Mouse (Mus musculus) adrenal gland, postnatal 4 days (tissue): ENCODE data around the gene Ahdc1. TPM values are rescaled to one million over a fixed set of nuclear protein-coding genes. Genes with fewer than 3 reads are reported as not detected.

Source experiments
- DNase-seq, 2 experiments: peaks; one replicate each; pipeline ENCODE4 v3.0.0; 2021 to 2022; ENCODE audit warnings: low spot score in 2 of 2, mixed read lengths in 2 of 2
- total RNA-seq, 2 experiments: library from RNA; stranded (reverse); gene quantifications; 2 replicates each; pipeline ENCODE4 v1.2.3; 2021

Ahdc1 gene
- total RNA-seq, 2 experiments from 2014 or later, result 92.5 to 98.7 TPM

GRCm38 (mm10) chr4:133070821-133071372 lies 59.8 kb downstream of the Ahdc1 start:
- DNase-seq, result no peak

DNA sequence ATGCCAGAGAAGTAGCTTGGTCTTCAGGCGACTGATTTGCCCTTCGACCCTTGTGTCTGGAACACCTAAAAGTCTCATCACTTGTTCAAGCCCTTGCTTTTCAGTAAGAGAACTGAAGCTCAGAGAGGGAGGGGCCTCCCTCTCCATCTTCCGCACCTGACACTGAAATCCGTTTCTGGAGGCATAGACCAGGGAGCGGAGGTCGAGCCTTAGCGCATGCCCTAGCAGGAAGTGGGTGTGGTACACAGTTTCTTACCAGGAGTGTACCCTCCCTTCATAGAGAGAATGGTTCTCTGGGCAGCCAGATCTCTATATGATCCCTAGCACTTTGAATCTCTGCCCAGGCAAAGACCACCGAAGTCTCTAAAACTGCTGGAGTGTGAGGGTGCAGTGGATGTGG lies 62.1 kb downstream of the Ahdc1 start:
- no peak for DNase-seq

DNA sequence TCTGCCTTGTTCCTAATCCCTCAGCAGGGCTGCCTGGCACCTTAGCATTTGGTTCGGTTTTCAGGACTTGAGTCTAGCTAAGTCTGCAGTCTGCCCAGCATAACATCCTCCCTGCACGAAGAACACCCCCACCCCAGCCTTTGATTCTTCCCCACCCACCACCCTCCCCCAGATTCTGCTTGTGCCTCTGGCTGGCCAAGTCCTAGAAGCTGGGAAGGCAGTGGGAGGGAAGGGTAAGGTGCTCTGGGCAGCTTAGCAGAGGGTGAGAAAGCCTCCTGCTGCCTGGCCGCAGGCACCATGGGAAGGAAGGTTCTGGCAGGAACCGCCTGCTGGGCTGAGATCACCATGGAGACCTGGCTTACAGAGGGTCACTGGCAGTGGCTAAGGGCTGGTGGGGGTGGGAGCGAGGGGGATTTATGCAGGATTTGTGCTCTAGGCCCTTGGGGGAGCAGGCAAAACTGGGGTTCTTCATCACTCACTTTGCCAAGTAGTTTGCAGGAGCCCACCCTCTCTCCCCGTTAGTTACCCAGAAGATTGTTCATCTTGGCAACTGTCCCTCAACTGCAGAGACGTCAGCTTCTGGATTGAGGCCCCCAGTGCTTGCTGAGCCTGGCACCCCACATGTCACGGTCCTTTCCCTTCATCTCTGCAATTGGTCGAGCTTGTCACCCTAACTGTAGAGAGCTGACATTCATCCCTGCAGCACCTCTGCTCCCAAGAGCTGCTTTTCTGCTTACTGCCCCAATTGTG lies 63.2 kb downstream of the Ahdc1 start:
- DNase-seq, result no peak

DNA sequence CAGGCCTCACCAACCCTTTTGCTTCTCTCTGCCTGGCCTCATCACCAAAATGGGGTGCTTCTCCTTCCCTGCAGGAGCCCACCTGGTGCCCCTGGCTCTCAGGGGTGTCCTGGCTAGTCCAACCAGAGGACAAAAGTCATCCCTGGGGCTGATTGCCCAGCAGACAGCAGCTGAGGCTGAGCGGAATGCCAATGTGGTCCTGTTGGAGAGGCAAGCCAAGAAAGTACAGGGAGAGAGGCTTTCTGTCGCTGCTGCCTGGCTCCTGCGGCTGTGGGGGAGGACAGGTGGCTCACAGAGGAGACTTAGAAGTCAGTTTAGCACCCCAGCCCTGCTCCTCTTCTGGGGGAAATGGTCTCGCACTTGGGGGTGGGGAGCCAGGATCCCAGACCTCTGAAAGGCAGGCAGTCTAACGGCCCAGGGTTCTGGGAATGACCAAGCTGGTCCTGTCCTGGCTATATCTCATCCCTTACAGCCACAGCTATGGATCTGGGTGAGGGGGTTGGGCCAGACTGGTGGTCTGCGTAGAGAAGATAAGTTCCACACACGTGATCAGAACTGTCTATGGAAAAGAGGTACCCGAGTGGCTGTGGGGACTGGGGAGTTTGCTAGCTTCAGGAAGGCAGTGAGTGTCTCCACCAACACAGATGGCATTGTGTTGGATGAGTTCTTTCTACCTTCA lies 64.0 kb downstream of the Ahdc1 start:
- DNase-seq, result no peak

- no peak for DNase-seq
Measured at GRCm38 (mm10) chr4:133078947-133079346, 67.9 kb downstream of the Ahdc1 start.

DNA sequence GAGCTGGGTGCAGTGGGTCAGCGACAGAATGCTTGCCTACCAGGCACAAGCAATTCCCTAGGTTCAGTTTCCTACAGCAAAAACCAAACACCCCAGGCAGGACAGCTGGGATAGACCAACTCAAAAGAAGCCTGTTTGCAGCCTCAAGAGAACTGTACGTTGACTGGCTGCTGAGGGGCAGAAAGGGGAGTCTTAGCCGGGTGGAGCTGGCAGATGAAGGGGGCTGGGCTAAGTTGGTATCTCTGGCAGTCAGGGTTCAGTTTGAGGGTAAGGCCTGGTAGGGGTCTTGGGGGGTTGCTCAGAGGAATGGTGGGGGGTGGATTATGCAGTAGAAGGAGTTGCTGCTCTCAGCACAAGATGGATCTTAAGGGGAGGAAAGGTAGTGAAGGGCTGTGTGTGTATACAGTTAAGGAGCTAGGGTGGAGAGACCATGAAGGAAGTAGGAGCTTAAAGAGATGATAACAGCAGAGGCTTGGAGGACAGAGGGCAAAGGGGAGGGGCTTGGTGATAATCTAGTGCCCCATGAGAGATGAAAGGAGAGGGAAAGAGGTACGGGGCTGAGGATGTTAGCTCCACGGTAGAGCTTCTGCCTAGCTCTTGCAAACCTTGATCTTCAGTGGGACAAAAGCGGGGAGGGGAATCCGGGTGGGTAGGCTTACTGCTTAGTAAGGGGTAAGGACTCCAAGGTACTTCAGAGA lies 68.5 kb downstream of the Ahdc1 start:
- DNase-seq, result no peak

GRCm38 (mm10) chr4:133080862-133081261 lies 69.8 kb downstream of the Ahdc1 start:
- DNase-seq, result no peak

DNA sequence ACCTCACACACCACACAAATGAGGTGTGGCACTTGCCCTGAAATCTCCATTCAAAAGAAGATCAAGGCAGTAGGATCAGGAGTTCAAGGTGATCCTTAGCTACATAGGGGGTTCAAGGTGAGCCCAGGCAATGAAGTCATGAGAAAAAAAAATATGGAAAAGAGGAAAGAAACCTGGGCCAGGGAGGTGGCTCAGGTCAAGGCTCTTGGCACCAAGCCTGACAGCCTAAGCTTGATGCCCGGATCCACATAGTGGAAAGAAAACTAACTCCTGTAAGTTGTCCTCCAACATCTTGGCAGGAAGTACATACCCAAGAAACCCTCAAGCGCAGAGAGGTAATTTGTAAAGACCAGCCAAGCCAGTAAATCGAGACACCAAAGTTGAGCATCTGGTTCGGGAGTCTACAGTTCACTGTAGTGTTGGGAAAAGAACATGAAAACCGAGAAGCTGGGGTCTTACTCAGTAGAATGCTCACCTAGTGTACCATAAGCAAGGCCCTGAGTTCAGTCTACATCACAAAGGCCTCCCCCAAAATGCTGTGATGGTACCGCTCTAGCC lies 71.2 kb downstream of the Ahdc1 start:
- DNase-seq, result no peak

DNA sequence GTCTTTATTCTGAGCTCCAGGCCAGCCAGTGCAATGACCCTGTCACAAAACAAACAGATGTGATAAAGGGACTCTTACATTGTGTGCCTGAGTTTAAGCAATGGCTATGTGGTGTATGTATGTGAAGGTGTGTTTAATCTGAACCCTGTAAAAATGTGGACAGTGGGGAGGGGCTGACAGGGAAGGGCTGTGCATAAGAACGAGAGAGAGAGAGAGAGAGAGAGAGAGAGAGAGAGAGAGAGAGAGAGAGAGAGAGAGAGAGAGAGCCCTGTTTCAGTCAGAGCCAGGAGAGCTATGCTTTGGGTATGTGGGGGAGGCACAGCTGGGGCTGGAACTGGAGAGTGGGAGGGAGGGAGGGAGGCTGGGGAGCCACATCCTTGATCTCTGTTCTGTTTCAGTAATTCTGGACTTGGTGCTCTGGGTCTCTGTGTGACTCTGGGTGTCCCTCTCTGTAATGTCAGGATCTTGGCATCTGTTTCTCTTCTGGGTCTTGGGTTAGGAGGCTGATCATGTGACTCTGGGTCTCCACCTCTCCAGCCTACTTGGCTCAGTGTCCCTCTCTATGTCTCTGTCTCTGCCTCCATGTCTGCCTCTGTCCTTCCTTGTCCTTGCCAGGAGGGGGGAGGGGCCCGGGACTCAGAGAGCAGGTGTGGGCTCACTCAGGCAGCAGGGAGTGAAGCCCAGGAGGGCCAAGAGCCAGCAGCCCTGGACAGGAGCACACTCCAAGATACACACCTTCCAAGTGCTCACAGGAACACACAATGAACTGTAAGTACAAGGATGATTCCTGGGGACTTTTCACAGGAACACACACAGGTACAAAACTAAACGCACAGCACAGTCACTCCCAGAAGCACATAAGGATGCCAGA lies 73.2 kb downstream of the Ahdc1 start:
- DNase-seq, result no peak

GRCm38 (mm10) chr4:133085011-133085782 lies 74.1 kb downstream of the Ahdc1 start:
- DNase-seq, result no peak

DNA sequence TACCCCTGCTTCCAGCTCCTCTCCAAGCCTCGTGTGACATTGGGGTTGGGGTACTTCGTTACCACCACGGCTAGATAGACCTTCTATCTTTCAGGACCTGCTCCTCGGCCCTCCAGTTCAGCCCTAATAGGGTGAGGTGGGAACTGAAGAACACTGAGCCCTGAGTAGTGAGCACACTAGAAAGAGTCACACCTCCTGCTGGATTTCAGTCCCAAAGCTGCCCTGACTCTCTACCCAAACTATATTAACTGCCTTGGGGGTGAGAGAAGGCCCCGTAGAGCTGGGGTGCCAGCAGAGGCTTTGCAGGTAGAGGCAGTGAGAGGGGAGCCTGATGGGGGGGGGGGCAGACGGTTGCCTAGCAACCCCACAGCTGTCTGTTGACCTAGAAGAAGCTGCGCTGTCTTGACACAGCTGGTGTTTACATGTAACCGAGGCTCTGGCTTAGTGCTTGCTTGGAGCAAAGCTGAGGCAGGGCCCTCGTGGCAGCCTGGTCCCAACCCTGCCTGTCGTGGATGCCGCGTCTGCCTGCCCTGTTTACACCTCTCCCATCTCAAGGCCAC lies 74.8 kb downstream of the Ahdc1 start:
- DNase-seq, result no peak

DNA sequence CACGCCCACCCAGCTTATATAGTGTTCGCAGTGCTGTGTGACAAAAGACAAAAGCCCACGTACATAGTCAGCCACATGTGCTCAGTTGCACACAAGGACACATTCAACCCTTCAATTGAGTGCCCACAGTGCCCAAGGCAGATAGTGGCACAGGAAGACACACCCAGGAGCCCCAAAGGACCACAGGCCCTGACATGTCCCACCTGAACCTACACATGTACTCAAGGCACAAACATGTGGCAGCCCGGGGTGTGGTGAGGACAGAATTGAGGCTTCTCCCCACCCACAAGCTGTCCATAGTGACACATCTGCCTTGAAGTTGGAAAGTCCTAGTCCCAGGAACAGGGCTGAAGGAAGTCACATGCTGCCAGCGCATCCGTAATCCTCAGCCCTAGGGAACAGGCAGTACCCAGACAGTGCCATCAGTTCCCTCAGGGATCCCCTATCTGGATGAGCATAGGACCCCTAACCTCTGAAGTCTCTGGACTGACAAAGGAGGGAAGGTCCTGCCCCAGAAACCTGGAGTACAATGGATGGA lies 76.2 kb downstream of the Ahdc1 start:
- no peak for DNase-seq

DNA sequence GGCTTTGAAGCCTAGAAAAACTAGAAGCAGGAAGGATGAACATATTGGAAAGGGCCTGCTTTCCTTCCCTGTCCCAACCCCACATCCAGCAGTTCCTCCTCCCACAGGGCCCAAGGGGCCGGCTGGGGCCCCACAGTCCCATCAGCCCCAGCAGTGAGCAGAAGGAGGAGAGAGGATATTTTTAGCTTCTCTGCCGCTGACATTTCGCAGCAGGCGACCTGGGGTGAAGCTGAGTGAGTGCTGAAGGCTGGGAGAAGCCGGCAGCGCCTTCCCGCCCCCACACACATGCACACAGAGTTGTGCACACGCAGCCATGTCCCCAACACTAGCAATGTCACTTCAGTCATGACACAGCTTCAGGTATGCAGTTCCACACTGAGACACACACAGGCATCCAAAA lies 76.8 kb downstream of the Ahdc1 start:
- no peak for DNase-seq

DNA sequence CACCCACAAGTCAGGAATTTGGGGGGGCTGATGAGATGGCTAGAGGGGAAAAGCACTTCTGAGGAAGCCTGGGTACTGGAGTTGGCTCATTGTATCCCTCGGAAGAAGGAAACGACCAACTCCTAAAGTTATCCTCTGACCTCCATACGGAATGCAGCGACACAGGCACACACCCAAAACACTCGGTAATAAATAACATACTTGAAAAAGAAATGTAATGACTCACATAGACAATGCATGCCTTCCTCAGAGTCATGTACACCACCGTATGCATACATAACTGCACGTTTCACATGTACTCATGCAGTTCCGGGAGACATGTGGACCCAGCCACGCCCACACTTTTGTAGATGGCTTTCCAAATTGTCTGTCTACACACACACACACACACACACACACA lies 78.3 kb downstream of the Ahdc1 start:
- DNase-seq, result no peak

GRCm38 (mm10) chr4:133089802-133090201 lies 78.7 kb downstream of the Ahdc1 start:
- no peak for DNase-seq

DNA sequence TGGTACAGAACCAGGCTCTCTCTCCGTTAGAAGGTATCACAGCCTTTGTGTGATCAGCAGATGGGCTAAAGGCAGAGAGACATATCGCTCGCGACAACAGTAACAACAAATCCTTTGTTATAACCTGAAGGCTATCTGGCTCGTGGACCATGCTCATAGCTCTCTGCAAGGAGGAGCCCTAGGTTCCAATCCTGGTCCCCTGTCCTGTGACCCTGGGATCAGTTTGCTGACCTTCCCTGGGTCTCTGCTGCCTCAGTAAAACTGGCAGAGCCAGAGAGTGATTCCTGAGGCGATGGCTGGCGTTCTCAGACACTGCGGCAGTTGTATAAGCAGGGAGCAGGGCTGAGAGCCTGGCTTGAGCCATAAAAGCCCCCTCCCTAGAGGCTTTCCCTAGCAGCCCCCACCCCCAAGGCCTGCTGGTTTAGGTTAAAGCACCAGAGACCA lies 79.2 kb downstream of the Ahdc1 start:
- no peak for DNase-seq

DNA sequence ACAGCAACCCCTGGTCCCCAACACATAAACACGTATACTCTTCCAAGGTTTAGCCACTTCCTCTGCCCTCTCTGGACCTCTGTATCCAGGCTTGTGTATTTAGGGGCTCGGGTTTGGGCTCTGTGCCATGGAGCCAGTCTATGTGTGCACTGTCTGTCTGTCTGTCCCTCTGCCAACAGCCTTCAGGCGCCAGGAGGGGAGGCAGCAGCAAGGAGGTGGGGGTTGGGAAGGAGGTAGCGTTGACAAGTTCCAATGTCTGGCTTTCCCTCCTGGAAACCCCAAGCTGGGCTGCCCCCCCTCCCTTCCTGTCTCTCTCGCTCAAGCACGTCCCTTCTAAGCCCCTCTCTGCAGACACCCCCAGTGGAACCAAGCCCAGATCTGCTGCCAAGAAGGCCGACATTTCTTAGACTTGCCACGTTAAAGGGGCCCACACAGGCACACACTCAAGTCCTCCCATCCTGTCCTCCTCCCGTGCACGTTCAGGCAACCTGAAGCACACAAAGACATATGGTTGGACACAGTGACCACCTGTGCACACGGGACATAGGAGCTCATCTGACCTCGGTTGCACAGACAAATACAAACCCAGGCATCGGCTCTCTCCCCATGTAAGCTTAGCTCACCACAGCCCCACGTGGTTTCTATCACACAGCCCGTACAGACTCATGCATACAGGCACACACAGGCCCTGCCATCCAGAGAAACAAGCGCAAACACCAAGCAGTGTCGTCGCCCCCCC lies 79.8 kb downstream of the Ahdc1 start:
- no peak for DNase-seq

DNA sequence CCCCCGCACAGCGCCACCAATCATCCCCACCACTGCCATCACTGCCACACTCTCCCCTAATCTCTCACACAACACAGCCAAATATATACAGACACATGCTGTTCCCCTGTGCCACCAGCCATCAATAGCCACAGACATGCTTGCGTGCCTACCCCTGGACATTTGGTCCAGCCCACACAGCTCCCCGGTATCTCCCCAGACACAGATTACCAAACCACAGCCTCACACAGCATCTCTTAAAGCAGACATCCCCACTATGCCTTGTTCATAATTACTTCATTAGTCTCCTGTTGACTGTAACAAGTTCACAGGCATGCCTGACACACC lies 80.4 kb downstream of the Ahdc1 start:
- no peak for DNase-seq

DNA sequence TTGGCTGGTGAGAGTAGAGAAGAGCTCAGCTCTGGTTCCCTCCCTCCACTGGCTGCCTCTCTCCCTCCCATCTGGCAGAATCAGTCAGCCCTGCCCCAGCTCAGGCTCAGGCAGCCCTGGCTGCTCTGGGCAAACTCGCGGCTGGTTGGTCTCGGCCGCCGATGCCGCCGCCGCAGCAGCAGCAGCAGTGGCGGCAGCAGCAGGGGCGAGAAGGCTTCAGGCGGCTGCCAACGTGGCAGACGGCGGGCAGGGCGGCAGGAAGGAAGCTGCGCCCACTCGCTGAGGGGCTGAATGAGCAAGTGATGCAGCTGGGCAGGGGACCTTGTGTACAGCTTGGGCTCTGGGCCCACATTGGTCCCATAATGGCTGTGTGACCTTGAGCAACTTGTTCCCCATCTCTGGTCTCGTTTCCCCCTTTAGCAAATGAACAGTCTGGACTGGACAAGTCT lies 81.4 kb downstream of the Ahdc1 start:
- DNase-seq, result no peak
